Mouse (Mus musculus) heart, postnatal 14 days (tissue): ENCODE measurements at regions not wholly inside any gene's neighbourhood (a gene's known extent, or its start where the extent isn't known, plus 50 kb on each side); places are given as distances from the start of the nearest gene placed in this dataset.
A peak's percentile ranks its signal among the peaks of the same experiment; 100 is the strongest.

Source experiments
- DNase-seq, 2 experiments: peaks; one replicate each; pipeline ENCODE4 v3.0.0; 2021 to 2022
- intact Hi-C: fragments of 180-260 bp; cut with DNase I; formaldehyde crosslinking; loops from one replicate; pipeline ENCODE4 v1.15.1; 2025

GRCm38 (mm10) chr15:50417641-50418040 is 3467.1 kb upstream of the Gm7489 start:
- DNase-seq = no peak
- intact Hi-C loops = no loop called here

- intact Hi-C loops = no loop called here
- no peak for DNase-seq
Observed at GRCm38 (mm10) chr15:50423082-50423665, 3461.5 kb upstream of the Gm7489 start.

DNA sequence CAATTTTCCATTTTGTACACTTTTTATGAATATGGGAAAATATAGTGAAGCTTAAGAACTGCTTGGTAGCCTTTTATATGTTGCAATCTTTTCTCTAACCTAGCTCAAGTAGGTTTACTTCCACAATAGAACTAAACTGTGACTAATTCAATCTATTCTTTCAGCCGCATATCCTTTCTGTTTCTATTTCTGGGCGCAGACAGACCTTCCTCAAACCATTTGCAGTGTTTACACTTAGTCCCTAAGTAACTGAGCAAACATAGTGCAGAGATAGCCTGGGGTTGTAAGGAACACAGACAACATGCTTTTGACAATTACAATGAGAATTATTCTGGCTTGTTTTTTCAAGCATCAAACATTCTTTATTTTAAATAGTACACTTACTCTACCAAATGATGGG is 3435.1 kb upstream of the Gm7489 start:
- intact Hi-C loops = no loop called here
- DNase-seq = no peak

GRCm38 (mm10) chr15:50472626-50473025 is 3412.1 kb upstream of the Gm7489 start:
- intact Hi-C loops = no loop called here
- no peak for DNase-seq

GRCm38 (mm10) chr15:50498716-50499115 is 3386.0 kb upstream of the Gm7489 start:
- intact Hi-C loops = no loop called here

GRCm38 (mm10) chr15:50507999-50508624 is 3376.6 kb upstream of the Gm7489 start:
- intact Hi-C loops = no loop called here
- peak in 1 of 2 experiments; percentile 2 for DNase-seq

More at GRCm38 (mm10) chr15:50498716-50499115, 3386.0 kb upstream of the Gm7489 start:
- no peak for DNase-seq

DNA sequence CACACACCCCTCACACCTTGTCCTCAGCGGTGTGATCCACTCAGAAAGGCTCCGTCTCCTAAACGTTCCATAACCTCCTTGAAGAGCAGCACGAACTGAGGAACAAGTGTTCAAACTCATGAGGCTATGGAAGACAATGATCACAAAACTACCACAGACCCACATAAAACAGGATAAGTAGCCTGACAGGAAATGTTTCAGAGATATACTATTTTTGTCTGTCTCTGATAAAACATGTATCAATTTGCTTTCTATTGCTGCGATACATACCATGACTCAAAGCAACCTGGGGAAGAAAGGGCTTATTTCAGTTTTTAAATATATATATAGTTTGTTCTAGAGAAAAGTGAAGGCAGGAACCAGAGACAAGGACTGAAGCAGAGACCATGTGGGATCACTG is 3371.7 kb upstream of the Gm7489 start:
- no peak for DNase-seq
- intact Hi-C loops = no loop called here

- intact Hi-C loops = no loop called here
- DNase-seq = no peak
Observed at GRCm38 (mm10) chr15:50524841-50525240, 3359.9 kb upstream of the Gm7489 start.

DNA sequence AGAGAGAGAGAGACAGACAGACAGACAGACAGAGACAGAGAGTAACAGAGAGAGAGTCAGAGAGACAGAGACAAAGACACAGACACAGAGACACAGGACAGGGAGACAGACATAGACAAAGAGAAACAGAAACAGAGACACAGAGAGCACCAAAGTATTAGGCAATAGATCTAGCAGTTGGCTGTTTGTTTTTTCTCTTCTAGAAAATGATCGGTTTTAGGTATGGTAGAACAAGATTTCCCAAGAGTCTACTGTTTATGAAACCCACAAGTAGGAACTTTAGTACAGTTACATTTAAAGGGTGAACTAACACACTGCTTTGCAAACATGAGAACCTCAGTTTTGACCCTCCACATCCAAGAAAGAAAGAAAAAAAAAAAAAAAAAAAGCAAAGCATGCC is 3350.2 kb upstream of the Gm7489 start:
- DNase-seq = no peak
- intact Hi-C loops = no loop called here

DNA sequence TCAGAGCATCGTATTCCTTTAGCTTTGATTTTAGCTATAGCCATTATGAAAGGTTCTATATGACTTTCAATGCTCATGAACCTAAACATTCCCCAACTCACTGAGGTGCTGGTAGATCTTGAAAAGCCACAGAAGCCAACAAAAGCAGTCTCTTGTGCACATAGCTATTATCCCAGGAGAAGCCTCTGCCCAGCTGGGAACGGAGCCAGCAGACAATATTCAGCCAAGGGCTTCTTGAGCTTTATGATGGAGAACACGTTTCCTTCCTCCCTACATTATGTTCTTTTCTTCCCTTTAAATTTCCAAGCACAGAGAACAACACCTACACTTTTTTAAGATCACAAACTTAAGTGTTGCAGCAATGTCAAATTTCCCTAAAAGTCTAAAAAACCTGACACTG is 3321.1 kb upstream of the Gm7489 start:
- intact Hi-C loops = no loop called here
- DNase-seq = no peak

- intact Hi-C loops = no loop called here
- DNase-seq = no peak
Observed at GRCm38 (mm10) chr15:50580811-50581210, 3303.9 kb upstream of the Gm7489 start.

DNA sequence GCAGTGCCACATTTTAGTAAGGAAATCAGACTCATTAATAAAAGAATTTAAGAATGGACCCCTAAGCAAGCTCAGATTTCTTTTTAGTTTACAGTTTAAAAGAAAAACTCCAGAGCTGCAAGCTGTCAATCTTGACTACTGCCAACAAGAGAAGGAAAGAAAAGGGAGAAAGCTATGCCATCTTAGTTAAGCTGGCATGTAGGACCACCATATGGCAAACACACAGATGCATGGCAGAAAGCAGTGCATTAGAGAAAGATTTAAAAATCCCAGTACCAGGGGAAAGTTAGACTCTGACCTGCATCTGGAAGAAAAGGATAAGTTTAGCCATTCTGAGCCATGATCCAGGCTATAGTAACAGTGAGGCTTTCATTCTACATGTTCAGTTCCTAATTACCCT is 3300.8 kb upstream of the Gm7489 start:
- DNase-seq = no peak
- intact Hi-C loops = no loop called here

GRCm38 (mm10) chr15:50585496-50585895 is 3299.2 kb upstream of the Gm7489 start:
- no peak for DNase-seq
- intact Hi-C loops = no loop called here
